In the genomic region with DNA sequence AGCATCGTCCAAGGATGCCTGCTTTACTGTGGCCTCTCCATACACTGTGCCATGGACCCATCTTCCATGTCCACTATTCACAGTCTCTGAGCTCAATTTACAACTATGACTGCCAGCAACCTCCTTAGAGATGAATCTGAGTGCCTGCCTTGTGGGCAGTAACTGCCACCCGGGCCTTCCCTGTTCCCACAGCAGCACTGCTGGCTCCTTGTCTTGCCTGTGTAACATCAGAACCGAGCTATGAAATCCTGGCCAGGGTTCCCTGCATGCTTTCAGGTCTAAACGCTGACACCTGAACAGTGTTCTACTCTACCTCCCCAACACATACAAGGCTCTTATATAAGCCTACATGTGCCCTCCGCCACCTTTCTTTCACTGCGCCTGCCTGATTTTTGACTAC, we compare ENCODE assay signal across 23 mouse cellular contexts. TPM values are rescaled to one million over a fixed set of nuclear protein-coding genes. Genes with fewer than 3 reads are reported as not detected.
DNase-seq lines count a peak whose midpoint lies in the region; ATAC-seq and TF ChIP-seq lines count a peak whose summit lies in the region.
"Had no signal": no experiment of that assay in that cellular context is flagged by ENCODE, and none has a peak within 500 bp of the region (broad histone marks: within the 10 kb centered on the region; RNA-seq: fewer than 3 reads in every experiment).

No protein-coding gene starts in this region.

- no peaks in the 10 kb centered on the region for H3K27me3 ChIP-seq in forebrain, embryonic 13.5 days
- no peaks in the 10 kb centered on the region for H3K27me3 ChIP-seq in forebrain, embryonic 15.5 days
- no peaks in the 10 kb centered on the region for H3K27me3 ChIP-seq in liver, adult 2 months (ENCODE audit: control insufficient read depth, insufficient read depth, low read length)
- no peaks in the 10 kb centered on the region for H3K27me3 ChIP-seq in liver, embryonic 11.5 days (replicated peaks; ENCODE audit: control insufficient read depth, insufficient read depth, low read length)
- H3K27me3 ChIP-seq: heart, embryonic 13.5 days had no signal

- no peak overlapping the region; the same call in 1 of the 2 replicates for H3K27ac ChIP-seq in forebrain, embryonic 13.5 days
- no peak overlapping the region for H3K27ac ChIP-seq in forebrain, embryonic 15.5 days (replicated peaks)
- peak overlapping the region; percentile 64 for H3K27ac ChIP-seq in gastrocnemius, adult 2 months
- peak overlapping the region; percentile 19; the same call in 1 of the 2 replicates for H3K27ac ChIP-seq in liver, adult 2 months (replicated peaks; ENCODE audit: insufficient read depth, low read depth, low read length)
- no peak overlapping the region for H3K27ac ChIP-seq in liver, embryonic 11.5 days (ENCODE audit: low read depth, low read length)
- H3K27ac ChIP-seq: forebrain, embryonic 10.5 days; heart, embryonic 10.5 days; hindbrain, embryonic 14.5 days; hindbrain, postnatal 0 days had no signal

- 90% methylated on average over 6 of the region's 6 CpGs for WGBS in forebrain, embryonic 13.5 days
- 89% methylated on average over 6 of the region's 6 CpGs for WGBS in forebrain, embryonic 15.5 days
- WGBS in liver, adult 2 months, result 71% methylated on average over 6 of the region's 6 CpGs
- WGBS in liver, embryonic 11.5 days, result 90% methylated on average over 6 of the region's 6 CpGs

- no peak for TF ChIP-seq POLR2A in liver, adult 2 months (IDR thresholded peaks at IDR 0.05; ENCODE audit: extremely low read depth, insufficient read depth, low read length)

- peak overlapping the region; percentile 37; the same call in 1 of the 2 replicates for H3K9ac ChIP-seq in forebrain, embryonic 13.5 days
- H3K9ac ChIP-seq in forebrain, embryonic 15.5 days (replicated peaks), result no peak overlapping the region
- H3K9ac ChIP-seq in liver, adult 2 months (ENCODE audit: low read depth, low read length), result no peak overlapping the region
- no peak overlapping the region for H3K9ac ChIP-seq in liver, embryonic 11.5 days (ENCODE audit: low read depth, low read length)
- H3K9ac ChIP-seq: heart, embryonic 13.5 days; hindbrain, embryonic 14.5 days had no signal

- TF ChIP-seq CTCF in gastrocnemius, adult 2 months (IDR thresholded peaks at IDR 0.05), result no peak
- no peak for TF ChIP-seq CTCF in liver, adult 2 months (IDR thresholded peaks at IDR 0.05; ENCODE audit: low read depth, low read length)

- H3K36me3 ChIP-seq in forebrain, embryonic 13.5 days (ENCODE audit: poor library complexity, severe bottlenecking), result no peaks in the 10 kb centered on the region
- no peaks in the 10 kb centered on the region for H3K36me3 ChIP-seq in forebrain, embryonic 15.5 days
- H3K36me3 ChIP-seq in liver, adult 2 months (ENCODE audit: control insufficient read depth, insufficient read depth, low read length), result no peaks in the 10 kb centered on the region
- H3K36me3 ChIP-seq in liver, embryonic 11.5 days (ENCODE audit: control insufficient read depth, insufficient read depth, low read length), result no peaks in the 10 kb centered on the region
- H3K36me3 ChIP-seq: forebrain, embryonic 10.5 days; heart, embryonic 10.5 days; heart, embryonic 13.5 days had no signal

- no peak for ATAC-seq in forebrain, embryonic 13.5 days
- no peak for ATAC-seq in forebrain, embryonic 15.5 days (replicated peaks)
- no peak for ATAC-seq in liver, embryonic 11.5 days (replicated peaks; ENCODE audit: low FRiP score)
- ATAC-seq: activated CD4-positive, CD25-positive, alpha-beta regulatory T cell, adult 4 months; forebrain, embryonic 14.5 days; hindbrain, postnatal 0 days; inflammation-experienced regulatory T-cells, adult 6 months had no signal

- H3K79me2 ChIP-seq in liver, adult 2 months (ENCODE audit: control insufficient read depth, insufficient read depth, low read length), result peaks cover 74% of the 10 kb centered on the region

- DNase-seq in gastrocnemius, adult 2 months, result peak; percentile 70
- DNase-seq in gastrocnemius, postnatal 4 days (ENCODE audit: low spot score in 2 of 2), result no peak
- no peak for DNase-seq in liver, adult 2 months (ENCODE audit: extremely low read depth, low read depth, low spot score)
- DNase-seq in liver, embryonic 11.5 days (ENCODE audit: low spot score), result no peak
- DNase-seq in skeletal muscle tissue, adult 2 months (ENCODE audit: low read depth, low spot score), result peak; percentile 53
- DNase-seq: adrenal gland, postnatal 10 days; adrenal gland, postnatal 36 days; cerebellum, adult 18-20 months; cerebellum, adult 9-10 months; cerebellum, postnatal 14 days; heart, adult 2 months; heart, postnatal 14 days; heart, postnatal 4 days had no signal

- H3K9me3 ChIP-seq in forebrain, embryonic 13.5 days (replicated peaks), result no peaks in the 10 kb centered on the region
- no peaks in the 10 kb centered on the region for H3K9me3 ChIP-seq in forebrain, embryonic 15.5 days
- no peaks in the 10 kb centered on the region for H3K9me3 ChIP-seq in liver, embryonic 11.5 days (ENCODE audit: control insufficient read depth, low read length)
- H3K9me3 ChIP-seq: forebrain, embryonic 10.5 days; heart, embryonic 10.5 days; heart, embryonic 13.5 days had no signal

- no peak overlapping the region for H3K4me2 ChIP-seq in forebrain, embryonic 13.5 days
- no peak overlapping the region for H3K4me2 ChIP-seq in forebrain, embryonic 15.5 days (replicated peaks)
- H3K4me2 ChIP-seq in liver, embryonic 11.5 days, result no peak overlapping the region
- H3K4me2 ChIP-seq: heart, embryonic 13.5 days; hindbrain, embryonic 14.5 days had no signal

- H3K4me1 ChIP-seq in forebrain, embryonic 13.5 days, result peaks cover 16% of the 10 kb centered on the region
- H3K4me1 ChIP-seq in forebrain, embryonic 15.5 days, result peaks cover 10% of the 10 kb centered on the region
- H3K4me1 ChIP-seq in liver, adult 2 months (ENCODE audit: control insufficient read depth, insufficient read depth, low read length), result peaks cover 36% of the 10 kb centered on the region
- peaks cover 35% of the 10 kb centered on the region for H3K4me1 ChIP-seq in liver, embryonic 11.5 days (replicated peaks; ENCODE audit: control insufficient read depth, insufficient read depth, low read length)

- intact Hi-C loops in gastrocnemius, adult 2 months (cut with DNase I), result no loop called here

- no peak overlapping the region for H3K4me3 ChIP-seq in forebrain, embryonic 13.5 days
- H3K4me3 ChIP-seq in forebrain, embryonic 15.5 days, result no peak overlapping the region
- H3K4me3 ChIP-seq in gastrocnemius, adult 2 months, result no peak overlapping the region
- no peak overlapping the region for H3K4me3 ChIP-seq in liver, adult 2 months (ENCODE audit: insufficient read depth, low read depth, low read length)
- H3K4me3 ChIP-seq in liver, embryonic 11.5 days (ENCODE audit: low read depth, low read length), result no peak overlapping the region
- H3K4me3 ChIP-seq: forebrain, embryonic 10.5 days; heart, adult 2 months; heart, embryonic 10.5 days; heart, embryonic 13.5 days had no signal

RNA-seq across cellular contexts. Expression of gene Taf4, which starts 16.1 kb away (rescaled TPM):
- polyA plus RNA-seq in forebrain, embryonic 13.5 days (2015; fragmentation: Nextera tagmentation; extraction: Ambion mirVana), result 5.2 and 6.0 TPM in 2 replicates
- 4.4 and 5.3 TPM in 2 replicates for polyA plus RNA-seq in forebrain, embryonic 15.5 days (2015; fragmentation: Nextera tagmentation; extraction: Ambion mirVana)
- 10 to 100 TPM; 10.5 to 10.9 TPM for total RNA-seq in gastrocnemius, adult 2 months (2021)
- 10 to 100 TPM; 14.1 to 15.7 TPM for total RNA-seq in gastrocnemius, postnatal 4 days (2021)
- 4.0 and 4.2 TPM in 2 replicates for total RNA-seq in liver, adult 2 months (2014; rRNA removed)
- 3.9 and 4.3 TPM in 2 replicates for polyA plus RNA-seq in liver, adult 2 months (2012; rRNA removed)
- polyA plus RNA-seq in liver, embryonic 11.5 days (2014; fragmentation: Nextera tagmentation; extraction: Ambion mirVana), result 4.2 and 4.9 TPM in 2 replicates

Comparison
In these comparisons a context has a peak if more than half of its experiments do, and no peak if none do; other contexts are left out.
1. H3K27ac ChIP-seq: peak in gastrocnemius, adult 2 months (single experiment) and liver, adult 2 months (single experiment); none in forebrain, embryonic 13.5 days (single experiment), forebrain, embryonic 15.5 days (single experiment) and liver, embryonic 11.5 days (single experiment).
2. DNase-seq: peak in gastrocnemius, adult 2 months (single experiment) and skeletal muscle tissue, adult 2 months (single experiment); none in gastrocnemius, postnatal 4 days (0 of 2), liver, adult 2 months (single experiment) and liver, embryonic 11.5 days (single experiment).